Mouse (Mus musculus): Measurements from ENCODE around the gene Gprc5c. TPM values are rescaled to one million over a fixed set of nuclear protein-coding genes. Genes with fewer than 3 reads are reported as not detected.
A peak's percentile ranks its signal among the peaks of the same experiment; 100 is the strongest.
"Not testable (repeated sequence)": the region's sequence is repeated elsewhere in the genome, so short reads cannot be mapped to it uniquely, and the experiment has no call there.

Gene Gprc5c
- polyA plus RNA-seq, 1 experiment from 2014 or later, result 5.4 TPM

DNA sequence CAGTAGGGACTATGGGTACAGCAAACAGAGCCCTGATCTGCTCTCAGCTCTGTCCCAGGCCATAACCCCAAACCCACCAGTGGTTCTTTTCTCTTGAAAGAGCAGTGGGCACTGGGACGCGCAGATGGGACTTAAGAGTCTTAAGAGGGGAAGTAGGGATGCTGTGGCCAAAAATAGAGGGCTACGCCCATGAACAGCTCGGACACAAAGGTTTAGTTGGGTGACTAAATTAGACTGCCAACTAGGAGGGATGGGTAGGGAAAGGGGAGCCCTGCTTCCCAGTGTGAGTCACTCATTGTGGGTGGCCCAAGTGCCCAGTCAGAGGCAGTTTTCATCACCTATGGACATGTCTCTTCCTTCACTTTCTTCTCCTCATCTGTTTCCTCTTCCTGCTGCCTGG lies 52.3 kb downstream of the Gprc5c start:
- H3K9ac ChIP-seq (ENCODE audit: low read depth, low read length), result no peak overlapping the region
- H3K4me1 ChIP-seq (ENCODE audit: control insufficient read depth, insufficient read depth, low read length), result no peaks in the 10 kb centered on the region
- no peak overlapping the region for H3K27ac ChIP-seq (ENCODE audit: low read length)
- no peak for ATAC-seq
- WGBS, result 91% methylated on average over 4 of the region's 4 CpGs
- no peaks in the 10 kb centered on the region for H3K9me3 ChIP-seq (replicated peaks; ENCODE audit: control insufficient read depth, low read length, poor library complexity, severe bottlenecking)
- no peak overlapping the region for H3K4me3 ChIP-seq (ENCODE audit: low read depth, low read length)
- no peak overlapping the region for H3K4me2 ChIP-seq (ENCODE audit: low read length)
- H3K36me3 ChIP-seq (ENCODE audit: control insufficient read depth, insufficient read depth, low read length), result no peaks in the 10 kb centered on the region
- H3K27me3 ChIP-seq (ENCODE audit: control insufficient read depth, insufficient read depth, low read depth, low read length), result no peaks in the 10 kb centered on the region

DNA sequence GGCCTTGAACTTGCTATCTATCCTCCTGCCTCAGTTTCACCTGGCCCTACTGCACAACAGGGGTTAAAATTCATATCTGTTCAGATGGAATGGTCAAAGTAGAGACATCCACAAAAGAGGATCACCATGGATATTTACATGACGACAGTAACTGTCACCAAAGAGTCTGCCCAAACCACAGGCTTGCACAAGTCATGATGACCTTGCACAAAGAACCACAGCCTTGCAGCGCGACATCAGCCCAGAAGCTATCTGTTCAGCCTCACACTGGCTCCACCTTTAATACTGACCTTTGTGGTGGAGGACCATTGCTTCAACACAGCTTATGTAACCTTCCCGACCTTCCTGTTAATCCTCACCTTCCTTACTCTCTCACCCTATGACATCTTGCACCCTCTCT lies 56.6 kb downstream of the Gprc5c start:
- WGBS, result 84% methylated on average over 4 of the region's 4 CpGs

DNA sequence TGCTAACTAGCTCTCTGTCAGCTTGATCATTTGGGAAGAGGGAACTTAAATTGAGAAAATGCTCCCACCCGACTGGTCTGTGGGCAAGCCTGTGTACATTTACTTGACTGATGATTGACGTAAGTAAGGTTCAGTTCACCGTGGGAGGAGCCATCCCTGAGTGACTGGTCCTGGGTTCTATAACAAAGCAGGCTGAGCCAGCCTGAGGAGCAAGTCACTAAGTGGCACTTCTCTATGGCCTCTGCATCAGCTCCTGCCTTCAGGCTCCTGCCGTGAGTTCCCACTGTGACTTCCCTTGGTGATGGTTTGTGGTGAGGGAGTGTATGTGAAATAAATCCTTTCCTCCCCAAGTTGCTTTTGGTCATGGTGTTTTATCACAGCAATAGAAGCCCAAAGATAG lies 57.1 kb downstream of the Gprc5c start:
- Histone ChIP-seq H3K4me2 (ENCODE audit: low read length) (no peak overlapping the region), H3K9ac (ENCODE audit: low read depth, low read length) (no peak overlapping the region), H3K27ac (ENCODE audit: low read length) (no peak overlapping the region), H3K36me3 (ENCODE audit: control insufficient read depth, insufficient read depth, low read length) (no peaks in the 10 kb centered on the region), H3K4me3 (ENCODE audit: low read depth, low read length) (no peak overlapping the region), H3K4me1 (ENCODE audit: control insufficient read depth, insufficient read depth, low read length) (no peaks in the 10 kb centered on the region), H3K9me3 (replicated peaks; ENCODE audit: control insufficient read depth, low read length, poor library complexity, severe bottlenecking) (no peaks in the 10 kb centered on the region), H3K27me3 (ENCODE audit: control insufficient read depth, insufficient read depth, low read depth, low read length) (no peaks in the 10 kb centered on the region)
- WGBS, result 57% methylated on average over 4 of the region's 4 CpGs
- ATAC-seq, result no peak

More for the DNA sequence above, 56.6 kb downstream of the Gprc5c start:
- no peak overlapping the region for H3K9ac ChIP-seq (ENCODE audit: low read depth, low read length)
- no peak overlapping the region for H3K4me2 ChIP-seq (ENCODE audit: low read length)
- H3K27ac ChIP-seq (ENCODE audit: low read length), result no peak overlapping the region
- no peaks in the 10 kb centered on the region for H3K4me1 ChIP-seq (ENCODE audit: control insufficient read depth, insufficient read depth, low read length)
- no peak overlapping the region for H3K4me3 ChIP-seq (ENCODE audit: low read depth, low read length)
- H3K9me3 ChIP-seq (replicated peaks; ENCODE audit: control insufficient read depth, low read length, poor library complexity, severe bottlenecking), result no peaks in the 10 kb centered on the region
- ATAC-seq, result no peak
- no peaks in the 10 kb centered on the region for H3K36me3 ChIP-seq (ENCODE audit: control insufficient read depth, insufficient read depth, low read length)
- H3K27me3 ChIP-seq (ENCODE audit: control insufficient read depth, insufficient read depth, low read depth, low read length), result no peaks in the 10 kb centered on the region

DNA sequence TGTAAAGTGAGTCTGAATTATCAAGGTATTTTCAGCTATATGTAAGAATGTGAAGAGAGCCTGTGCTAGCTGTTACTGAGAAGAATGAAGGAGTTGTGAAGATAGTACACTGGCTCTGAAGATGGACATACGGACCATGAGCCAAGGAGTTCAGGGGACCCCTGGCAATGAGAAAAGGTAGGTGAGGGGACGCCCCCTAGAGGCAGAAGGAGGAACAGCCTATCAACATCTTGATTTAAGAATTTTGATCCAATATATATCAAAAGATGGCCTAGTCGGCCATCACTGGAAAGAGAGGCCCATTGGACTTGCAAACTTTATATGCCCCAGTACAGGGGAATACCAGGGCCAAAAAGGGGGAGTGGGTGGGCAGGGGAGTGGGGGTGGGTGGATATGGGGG lies 58.6 kb downstream of the Gprc5c start:
- H3K27me3 ChIP-seq (ENCODE audit: control insufficient read depth, insufficient read depth, low read depth, low read length); H3K4me3 ChIP-seq (ENCODE audit: low read depth, low read length); H3K27ac ChIP-seq (ENCODE audit: low read length); H3K4me2 ChIP-seq (ENCODE audit: low read length); H3K9me3 ChIP-seq (replicated peaks; ENCODE audit: control insufficient read depth, low read length, poor library complexity, severe bottlenecking); H3K9ac ChIP-seq (ENCODE audit: low read depth, low read length); H3K4me1 ChIP-seq (ENCODE audit: control insufficient read depth, insufficient read depth, low read length); H3K36me3 ChIP-seq (ENCODE audit: control insufficient read depth, insufficient read depth, low read length); ATAC-seq: not testable (repeated sequence)
- WGBS, result 32% methylated on average over 3 of the region's 3 CpGs

DNA sequence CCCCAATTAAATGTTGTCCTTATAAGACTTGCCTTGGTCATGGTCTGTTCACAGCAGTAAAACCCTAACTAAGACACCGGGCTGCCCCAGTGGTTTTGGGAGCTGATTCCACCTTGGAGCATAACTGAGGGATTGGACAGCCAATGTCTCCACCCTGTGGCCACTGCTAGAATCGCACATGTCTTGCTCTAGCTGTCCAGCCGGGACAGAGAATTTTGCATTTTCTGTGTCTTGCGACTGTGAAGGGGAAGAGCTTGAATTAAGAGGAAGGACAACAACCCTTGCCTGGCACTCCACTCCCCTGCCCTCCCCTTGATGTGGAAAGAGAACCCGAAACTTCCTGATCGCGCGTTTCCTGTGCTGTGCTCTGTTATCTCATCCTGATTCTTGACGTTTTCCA lies 61.9 kb downstream of the Gprc5c start:
- Histone ChIP-seq H3K4me3 (ENCODE audit: low read depth, low read length) (no peak overlapping the region), H3K27me3 (ENCODE audit: control insufficient read depth, insufficient read depth, low read depth, low read length) (no peaks in the 10 kb centered on the region), H3K9ac (ENCODE audit: low read depth, low read length) (no peak overlapping the region), H3K36me3 (ENCODE audit: control insufficient read depth, insufficient read depth, low read length) (no peaks in the 10 kb centered on the region), H3K27ac (ENCODE audit: low read length) (no peak overlapping the region), H3K4me2 (ENCODE audit: low read length) (no peak overlapping the region), H3K9me3 (replicated peaks; ENCODE audit: control insufficient read depth, low read length, poor library complexity, severe bottlenecking) (no peaks in the 10 kb centered on the region), H3K4me1 (ENCODE audit: control insufficient read depth, insufficient read depth, low read length) (no peaks in the 10 kb centered on the region)
- 15% methylated on average over 9 of the region's 9 CpGs for WGBS
- peak; percentile 56; the same call in 1 of the 2 replicates for ATAC-seq

DNA sequence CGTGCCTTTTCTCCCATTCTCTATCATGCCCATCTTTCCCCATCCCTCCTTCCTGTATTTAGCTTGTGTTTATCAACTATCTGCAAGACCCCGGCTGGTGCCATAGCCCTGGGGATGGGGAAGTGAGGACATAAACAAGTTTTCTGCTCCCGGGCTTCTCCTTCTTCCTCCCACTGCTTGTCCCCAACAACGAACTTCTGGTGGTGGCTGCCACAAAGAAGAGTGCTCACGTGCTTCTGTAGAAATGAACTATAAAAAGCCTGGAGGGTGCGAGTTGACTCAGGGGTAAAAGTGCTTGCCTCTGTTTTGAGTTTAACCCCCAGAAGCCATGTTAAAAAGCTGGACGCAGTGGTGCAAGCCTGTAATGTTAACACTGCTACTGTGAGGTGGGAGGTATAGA lies 64.0 kb downstream of the Gprc5c start:
- Histone ChIP-seq H3K4me1 (ENCODE audit: control insufficient read depth, insufficient read depth, low read length) (no peaks in the 10 kb centered on the region), H3K27me3 (ENCODE audit: control insufficient read depth, insufficient read depth, low read depth, low read length) (no peaks in the 10 kb centered on the region), H3K4me3 (ENCODE audit: low read depth, low read length) (no peak overlapping the region), H3K9ac (ENCODE audit: low read depth, low read length) (no peak overlapping the region), H3K36me3 (ENCODE audit: control insufficient read depth, insufficient read depth, low read length) (no peaks in the 10 kb centered on the region), H3K9me3 (replicated peaks; ENCODE audit: control insufficient read depth, low read length, poor library complexity, severe bottlenecking) (no peaks in the 10 kb centered on the region), H3K4me2 (ENCODE audit: low read length) (no peak overlapping the region), H3K27ac (ENCODE audit: low read length) (no peak overlapping the region)
- WGBS, result 73% methylated on average over 7 of the region's 7 CpGs
- no peak for ATAC-seq

DNA sequence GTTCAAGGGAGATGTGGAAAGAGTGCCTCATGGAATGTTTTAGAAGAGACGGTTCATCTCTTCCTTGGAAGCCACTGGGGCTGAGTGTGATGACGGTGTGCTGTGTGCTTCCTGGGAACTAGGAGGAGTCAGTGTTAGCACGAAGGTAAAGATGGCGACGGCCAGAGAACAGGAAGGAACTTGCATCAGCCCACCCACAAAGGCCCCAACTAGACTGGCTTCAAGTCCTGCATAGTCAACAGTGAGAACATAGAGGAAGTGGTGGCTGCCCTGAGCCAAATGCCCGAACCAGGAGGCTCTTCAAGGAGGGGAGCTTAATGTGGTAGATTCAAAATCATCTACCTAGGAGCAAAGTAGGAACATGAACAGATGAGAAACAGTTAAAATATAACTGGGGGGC lies 66.2 kb downstream of the Gprc5c start:
- H3K4me3 ChIP-seq (ENCODE audit: low read depth, low read length), result no peak overlapping the region
- H3K4me1 ChIP-seq (ENCODE audit: control insufficient read depth, insufficient read depth, low read length), result no peaks in the 10 kb centered on the region
- no peaks in the 10 kb centered on the region for H3K9me3 ChIP-seq (replicated peaks; ENCODE audit: control insufficient read depth, low read length, poor library complexity, severe bottlenecking)
- no peak overlapping the region for H3K4me2 ChIP-seq (ENCODE audit: low read length)
- WGBS, result 89% methylated on average over 6 of the region's 6 CpGs
- H3K27ac ChIP-seq (ENCODE audit: low read length), result no peak overlapping the region
- H3K36me3 ChIP-seq (ENCODE audit: control insufficient read depth, insufficient read depth, low read length), result no peaks in the 10 kb centered on the region
- no peak overlapping the region for H3K9ac ChIP-seq (ENCODE audit: low read depth, low read length)
- ATAC-seq, result no peak
- no peaks in the 10 kb centered on the region for H3K27me3 ChIP-seq (ENCODE audit: control insufficient read depth, insufficient read depth, low read depth, low read length)

Other genes starting within 250 kb of the Gprc5c start
- 641 and 649 TPM in 2 replicates for gene Rpl38, start 182.6 kb upstream of the Gprc5c start, polyA plus RNA-seq (2015; fragmentation: Nextera tagmentation; extraction: Ambion mirVana)
- gene Ttyh2, start 175.7 kb upstream of the Gprc5c start, polyA plus RNA-seq (2015; fragmentation: Nextera tagmentation; extraction: Ambion mirVana), result 29.2 and 30.9 TPM in 2 replicates
- gene Dnaic2, start 123.7 kb upstream of the Gprc5c start, polyA plus RNA-seq (2015; fragmentation: Nextera tagmentation; extraction: Ambion mirVana), result 2.2 and 3.1 TPM in 2 replicates
- 0.47 and 0.67 TPM in 2 replicates for gene Kif19a, start 85.8 kb upstream of the Gprc5c start, polyA plus RNA-seq (2015; fragmentation: Nextera tagmentation; extraction: Ambion mirVana)
- gene Btbd17, start 55.2 kb upstream of the Gprc5c start, polyA plus RNA-seq (2015; fragmentation: Nextera tagmentation; extraction: Ambion mirVana), result 19.6 and 20.6 TPM in 2 replicates
- gene Gpr142, start 52.2 kb upstream of the Gprc5c start, polyA plus RNA-seq (2015; fragmentation: Nextera tagmentation; extraction: Ambion mirVana), result not detected in 2 replicates
- 1.2 and 1.3 TPM in 2 replicates for gene Cd300a, start 38.9 kb downstream of the Gprc5c start, polyA plus RNA-seq (2015; fragmentation: Nextera tagmentation; extraction: Ambion mirVana)
- gene Cd300lb, start 83.2 kb downstream of the Gprc5c start, polyA plus RNA-seq (2015; fragmentation: Nextera tagmentation; extraction: Ambion mirVana), result 0.07 TPM in 1 of 2 replicates, not detected in the other
- gene Cd300c, start 118.0 kb downstream of the Gprc5c start, polyA plus RNA-seq (2015; fragmentation: Nextera tagmentation; extraction: Ambion mirVana), result not detected in 2 replicates
- not detected in 2 replicates for gene Cd300ld, start 138.8 kb downstream of the Gprc5c start, polyA plus RNA-seq (2015; fragmentation: Nextera tagmentation; extraction: Ambion mirVana)
- 0.94 and 0.95 TPM in 2 replicates for gene Cd300c2, start 150.7 kb downstream of the Gprc5c start, polyA plus RNA-seq (2015; fragmentation: Nextera tagmentation; extraction: Ambion mirVana)
- gene Cd300ld2, start 165.0 kb downstream of the Gprc5c start, polyA plus RNA-seq (2015; fragmentation: Nextera tagmentation; extraction: Ambion mirVana), result not detected in 2 replicates
- not detected in 2 replicates for gene Cd300ld4, start 175.9 kb downstream of the Gprc5c start, polyA plus RNA-seq (2015; fragmentation: Nextera tagmentation; extraction: Ambion mirVana)
- not detected in 2 replicates for gene Cd300ld5, start 186.6 kb downstream of the Gprc5c start, polyA plus RNA-seq (2015; fragmentation: Nextera tagmentation; extraction: Ambion mirVana)
- not detected in 2 replicates for gene Cd300ld3, start 197.3 kb downstream of the Gprc5c start, polyA plus RNA-seq (2015; fragmentation: Nextera tagmentation; extraction: Ambion mirVana)
- gene Cd300e, start 211.0 kb downstream of the Gprc5c start, polyA plus RNA-seq (2015; fragmentation: Nextera tagmentation; extraction: Ambion mirVana), result 0.11 TPM in 1 of 2 replicates, not detected in the other
- gene Rab37, start 240.3 kb downstream of the Gprc5c start, polyA plus RNA-seq (2015; fragmentation: Nextera tagmentation; extraction: Ambion mirVana), result 1.0 TPM in 2 replicates